Mouse (Mus musculus) intestine, embryonic 15.5 days (tissue): ENCODE results near the gene Gm17268. TPM values are rescaled to one million over a fixed set of nuclear protein-coding genes. Genes with fewer than 3 reads are reported as not detected.

Experiments
- ATAC-seq: fragments of 200-750 bp; cut with Nextera tagmentation; 2 replicates; pipeline ENCODE4 v1.8.0; 2017; ENCODE audit warnings: moderate TSS enrichment, moderate library complexity
- H3K27ac ChIP-seq: fragments of 300-500 bp; sonication (generic); 2 replicates; pipeline ENCODE4 v1.5.1; 2015; ENCODE audit warnings: mild to moderate bottlenecking, inconsistent platforms
- H3K27me3 ChIP-seq: fragments of 300-500 bp; sonication (generic); replicated peaks from 2 replicates; pipeline ENCODE4 v1.6.1; 2015; ENCODE audit warnings: inconsistent platforms
- H3K36me3 ChIP-seq: fragments of 300-500 bp; sonication (generic); 2 replicates; pipeline ENCODE4 v1.6.1; 2015; ENCODE audit warnings: inconsistent platforms
- H3K4me1 ChIP-seq: fragments of 300-500 bp; sonication (generic); replicated peaks from 2 replicates; pipeline ENCODE4 v1.6.1; 2015; ENCODE audit warnings: inconsistent platforms
- H3K4me2 ChIP-seq: fragments of 300-500 bp; sonication (generic); replicated peaks from 2 replicates; pipeline ENCODE4 v1.6.1; 2015; ENCODE audit warnings: mild to moderate bottlenecking, inconsistent platforms
- H3K4me3 ChIP-seq: fragments of 300-500 bp; sonication (generic); replicated peaks from 2 replicates; pipeline ENCODE4 v1.5.1; 2015; ENCODE audit warnings: inconsistent platforms
- H3K9ac ChIP-seq: fragments of 300-500 bp; sonication (generic); 2 replicates; pipeline ENCODE4 v1.6.1; 2015; ENCODE audit warnings: inconsistent platforms
- H3K9me3 ChIP-seq: fragments of 300-500 bp; sonication (generic); 2 replicates; pipeline ENCODE4 v1.6.1; 2016; ENCODE audit warnings: inconsistent platforms
- WGBS: fragments of 180-500 bp; shearing (Covaris S2); methylation state at CpG from one replicate; pipeline ENCODE4 v1.1.7; 2015; 5-methylcytosine and 5-hydroxymethylcytosine counted together
- polyA plus RNA-seq: library from polyadenylated mRNA; unstranded; fragments of >200 nt; fragmentation: Nextera tagmentation; extraction: Ambion mirVana; gene quantifications from 2 replicates; pipeline ENCODE4 v1.2.1, GENCODE M21; 2015

The Gm17268 gene
- polyA plus RNA-seq, 1 experiment from 2014 or later: not detected

DNA sequence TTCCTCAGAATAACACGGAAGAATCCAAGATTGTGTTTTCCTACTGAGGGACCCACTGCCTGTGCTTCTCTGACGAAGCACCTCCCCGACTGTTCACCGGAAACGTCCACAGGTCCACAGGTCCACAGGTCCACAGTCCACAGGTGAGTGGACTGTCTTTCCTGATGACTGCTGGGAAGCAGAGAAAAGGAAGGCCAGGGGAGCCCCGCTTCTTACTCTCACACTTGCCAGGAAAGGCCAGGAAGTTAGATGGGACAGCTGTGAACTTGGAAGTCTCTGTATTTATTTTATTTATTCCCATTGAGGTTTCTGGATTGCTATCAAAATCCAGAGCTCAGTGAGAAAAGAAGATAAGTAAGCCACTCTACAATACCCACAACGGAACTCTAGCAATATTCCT lies 15.5 kb upstream of the Gm17268 start:
- no peak for ATAC-seq
- Histone ChIP-seq H3K36me3 (no peaks in the 10 kb centered on the region), H3K4me3 (no peak overlapping the region), H3K4me2 (no peak overlapping the region), H3K9me3 (no peaks in the 10 kb centered on the region), H3K9ac (no peak overlapping the region), H3K27me3 (no peaks in the 10 kb centered on the region), H3K4me1 (no peaks in the 10 kb centered on the region), H3K27ac (no peak overlapping the region)
- WGBS: 79% methylated on average over 7 of the region's 7 CpGs

DNA sequence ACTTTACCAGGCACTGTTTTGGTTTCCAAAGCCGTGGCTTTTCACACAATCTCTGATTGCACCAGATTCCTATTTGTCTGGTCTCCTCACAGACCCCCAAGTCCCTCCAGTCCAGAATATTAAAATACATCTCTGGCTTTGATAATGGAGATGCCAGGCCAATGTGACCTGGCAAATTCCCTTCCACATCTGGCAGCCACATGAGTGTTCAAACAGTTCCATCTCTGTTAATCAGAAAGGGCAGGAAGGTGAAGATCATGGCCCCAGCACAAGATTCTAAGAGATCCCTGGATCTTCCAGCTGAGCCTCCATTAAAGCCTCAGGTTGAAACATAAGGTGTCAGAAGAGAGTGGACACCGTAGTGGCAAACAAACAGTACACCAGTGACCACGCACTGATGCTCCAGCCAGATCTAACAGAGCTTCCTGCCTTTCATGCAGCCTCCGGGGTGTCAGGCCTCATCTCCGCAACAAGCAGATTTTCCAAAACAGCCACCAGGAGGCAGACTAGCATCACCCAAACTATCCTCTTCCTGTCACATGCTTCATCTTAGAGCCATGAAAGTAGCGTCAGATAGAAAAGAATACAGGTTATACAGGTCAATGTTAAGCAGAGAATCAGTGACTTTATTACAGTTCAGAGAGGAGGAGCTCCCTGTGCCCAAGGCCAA lies 9.5 kb upstream of the Gm17268 start:
- Histone ChIP-seq H3K4me1 (no peaks in the 10 kb centered on the region), H3K9me3 (no peaks in the 10 kb centered on the region), H3K4me3 (no peak overlapping the region), H3K27me3 (no peaks in the 10 kb centered on the region), H3K4me2 (no peak overlapping the region), H3K9ac (no peak overlapping the region), H3K36me3 (no peaks in the 10 kb centered on the region), H3K27ac (no peak overlapping the region)
- no peak for ATAC-seq
- WGBS: 40% methylated on average over 6 of the region's 6 CpGs

DNA sequence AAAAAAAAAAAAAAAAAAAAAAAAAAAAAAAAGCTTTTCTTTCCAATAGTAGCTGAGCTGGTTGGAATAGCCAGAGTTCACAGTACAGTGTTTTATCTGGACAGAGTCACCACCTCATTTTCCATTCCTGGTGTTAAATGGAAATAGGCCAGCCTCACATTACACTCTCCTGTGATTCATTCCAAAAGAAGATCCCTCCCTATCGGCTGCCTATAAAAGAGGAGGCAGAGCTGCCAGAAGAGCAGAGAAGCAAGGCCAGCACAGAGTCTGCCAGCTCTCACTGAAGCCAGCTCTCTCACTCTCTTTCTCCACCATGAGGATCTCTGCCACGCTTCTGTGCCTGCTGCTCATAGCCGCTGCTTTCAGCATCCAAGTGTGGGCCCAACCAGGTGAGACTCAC lies 7.1 kb upstream of the Gm17268 start, which contains the start of gene Ccl7:
Gene Ccl7, plus strand, starts transcription at position 242 of the 400 bp plus-strand sequence.
- Histone ChIP-seq H3K27ac (no peak within 1 kb of the TSS), H3K9me3 (no peaks in the 10 kb centered on the region), H3K4me2 (no peak within 1 kb of the TSS), H3K9ac (no peak within 1 kb of the TSS), H3K4me1 (no peaks in the 10 kb centered on the region), H3K27me3 (no peaks in the 10 kb centered on the region), H3K4me3 (no peak within 1 kb of the TSS), H3K36me3 (no peaks in the 10 kb centered on the region)
- 72% methylated on average over 3 of the region's 3 CpGs for WGBS
- no peak for ATAC-seq

DNA sequence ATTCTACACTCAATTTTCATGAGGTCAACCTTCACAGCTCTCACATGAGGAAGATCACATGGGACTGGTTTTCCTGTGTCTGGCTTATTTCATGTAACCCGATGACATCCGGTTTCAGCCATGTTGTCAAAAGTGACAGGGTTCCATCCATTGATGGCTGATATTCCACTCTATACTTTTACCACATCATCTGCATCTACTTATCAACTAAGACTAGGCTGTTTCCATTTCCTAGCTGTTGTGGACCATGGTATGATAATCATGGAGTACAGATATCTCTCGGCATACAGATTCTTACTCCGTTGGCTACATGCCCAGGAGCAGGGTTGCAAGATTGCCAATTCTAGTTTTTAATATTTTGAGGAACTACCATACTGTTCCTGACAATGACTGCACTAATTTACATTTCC lies 3.3 kb upstream of the Gm17268 start:
- no peak overlapping the region for H3K4me2 ChIP-seq
- no peaks in the 10 kb centered on the region for H3K9me3 ChIP-seq
- no peaks in the 10 kb centered on the region for H3K27me3 ChIP-seq
- WGBS: 83% methylated on average over 4 of the region's 4 CpGs
- ATAC-seq: no peak
- H3K4me3 ChIP-seq: no peak overlapping the region
- no peaks in the 10 kb centered on the region for H3K36me3 ChIP-seq
- H3K4me1 ChIP-seq: 0 out of 2 replicates have a peak, but pooled peaks cover 2% of the 10 kb centered on the region
- no peak overlapping the region for H3K9ac ChIP-seq
- no peak overlapping the region for H3K27ac ChIP-seq

DNA sequence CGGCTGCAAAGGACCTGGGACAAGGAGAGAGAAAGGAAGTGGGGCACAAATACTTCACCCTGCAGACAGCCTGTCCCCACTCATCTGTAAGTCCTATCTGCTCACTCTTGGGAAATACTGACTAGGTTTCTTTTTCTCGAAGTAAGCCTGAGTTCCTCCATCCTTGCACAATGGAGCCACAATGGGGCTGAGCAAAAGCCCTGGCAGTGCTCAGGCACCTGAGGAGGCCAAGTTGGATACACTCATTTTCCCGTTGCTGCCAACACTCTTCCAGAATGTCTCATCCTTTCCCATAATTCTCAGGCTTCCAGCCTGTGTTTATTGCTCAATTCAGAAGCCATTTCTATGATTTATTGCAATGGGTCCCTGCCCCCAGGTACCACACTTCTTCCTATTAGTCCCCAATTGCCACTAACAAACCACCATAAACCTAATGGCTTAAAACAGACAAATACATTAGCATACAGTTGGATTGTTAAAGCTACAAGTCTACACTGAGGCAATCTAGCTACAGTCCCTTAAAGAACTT lies 834 bp upstream of the Gm17268 start:
- H3K27ac ChIP-seq: no peak overlapping the region
- no peaks in the 10 kb centered on the region for H3K9me3 ChIP-seq
- no peak overlapping the region for H3K4me2 ChIP-seq
- H3K4me3 ChIP-seq: no peak overlapping the region
- WGBS: 34% methylated on average over 3 of the region's 3 CpGs
- H3K36me3 ChIP-seq: no peaks in the 10 kb centered on the region
- H3K9ac ChIP-seq: no peak overlapping the region
- 0 out of 2 replicates have a peak, but pooled peaks cover 8% of the 10 kb centered on the region for H3K4me1 ChIP-seq
- ATAC-seq: no peak
- H3K27me3 ChIP-seq: no peaks in the 10 kb centered on the region

DNA sequence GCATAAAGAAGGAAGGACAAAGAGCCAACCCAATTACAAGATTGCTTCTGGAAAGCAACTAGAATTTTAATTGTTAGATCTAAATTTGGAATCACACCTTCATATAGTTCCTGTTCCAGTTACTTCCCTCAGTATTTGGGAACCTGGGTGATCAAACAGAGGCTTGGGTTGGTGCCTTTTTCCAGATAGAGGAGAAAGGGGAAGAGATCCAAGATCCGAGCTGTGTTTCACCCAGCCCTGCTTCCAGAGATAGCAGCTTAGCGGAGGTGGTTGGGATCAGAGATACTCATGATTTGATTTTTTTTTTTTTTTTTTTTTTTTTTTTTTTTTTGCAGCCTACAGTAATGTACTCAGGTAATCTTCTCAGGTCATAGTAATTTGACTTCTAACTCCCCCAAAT lies 2.5 kb downstream of the Gm17268 start:
- ATAC-seq: no peak
- Histone ChIP-seq H3K9me3 (no peaks in the 10 kb centered on the region), H3K4me1 (0 out of 2 replicates have a peak, but pooled peaks cover 13% of the 10 kb centered on the region), H3K4me3 (no peak overlapping the region), H3K27me3 (no peaks in the 10 kb centered on the region), H3K27ac (no peak overlapping the region), H3K4me2 (no peak overlapping the region), H3K36me3 (no peaks in the 10 kb centered on the region), H3K9ac (no peak overlapping the region)
- WGBS: 90% methylated on average over 2 of the region's 2 CpGs

DNA sequence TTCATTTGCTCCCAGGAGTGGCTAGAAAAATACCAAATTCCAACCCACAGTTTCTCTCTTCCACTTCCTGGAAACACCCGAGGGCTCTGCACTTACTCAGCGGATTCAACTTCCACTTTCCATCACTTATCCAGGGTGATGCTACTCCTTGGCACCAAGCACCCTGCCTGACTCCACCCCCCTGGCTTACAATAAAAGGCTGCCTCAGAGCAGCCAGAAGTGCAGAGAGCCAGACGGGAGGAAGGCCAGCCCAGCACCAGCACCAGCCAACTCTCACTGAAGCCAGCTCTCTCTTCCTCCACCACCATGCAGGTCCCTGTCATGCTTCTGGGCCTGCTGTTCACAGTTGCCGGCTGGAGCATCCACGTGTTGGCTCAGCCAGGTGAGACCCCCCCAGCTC lies 3.0 kb downstream of the Gm17268 start, which contains the start of gene Ccl2:
Gene Ccl2, plus strand, starts transcription at position 216 of the 400 bp plus-strand sequence.
- H3K36me3 ChIP-seq: no peaks in the 10 kb centered on the region
- H3K9me3 ChIP-seq: no peaks in the 10 kb centered on the region
- peak; percentile 59 for ATAC-seq
- no peak within 1 kb of the TSS for H3K4me3 ChIP-seq
- H3K9ac ChIP-seq: no peak within 1 kb of the TSS
- no peak within 1 kb of the TSS for H3K27ac ChIP-seq
- H3K4me1 ChIP-seq: 0 out of 2 replicates have a peak, but pooled peaks cover 13% of the 10 kb centered on the region
- 32% methylated on average over 5 of the region's 5 CpGs for WGBS
- no peaks in the 10 kb centered on the region for H3K27me3 ChIP-seq
- H3K4me2 ChIP-seq: no peak within 1 kb of the TSS

DNA sequence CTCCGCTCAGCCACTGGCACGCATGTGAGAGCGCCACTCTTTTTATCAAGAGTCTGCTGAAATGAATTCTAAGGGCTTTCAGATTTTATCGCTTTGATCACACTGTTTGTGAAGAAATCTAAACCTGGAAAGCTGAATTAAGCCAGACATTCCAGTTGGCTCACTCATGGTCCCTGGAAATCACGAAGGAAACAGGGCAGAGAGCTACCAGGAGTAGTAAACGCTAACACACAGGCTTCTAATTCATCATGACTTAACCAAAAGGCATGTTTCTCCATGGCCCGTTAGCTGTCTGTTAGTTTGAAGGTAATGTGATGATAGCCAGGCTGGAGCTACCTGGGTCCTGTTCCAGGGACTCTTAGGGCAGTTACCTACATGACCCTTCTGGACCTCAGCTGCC lies 3.9 kb downstream of the Gm17268 start:
- WGBS: 78% methylated on average over 7 of the region's 7 CpGs
- Histone ChIP-seq H3K9ac (no peak overlapping the region), H3K27ac (0 out of 2 replicates have a peak overlapping the region, but pooled peaks have one; percentile 66), H3K4me2 (no peak overlapping the region), H3K4me1 (0 out of 2 replicates have a peak, but pooled peaks cover 13% of the 10 kb centered on the region), H3K4me3 (no peak overlapping the region), H3K36me3 (no peaks in the 10 kb centered on the region), H3K27me3 (no peaks in the 10 kb centered on the region), H3K9me3 (no peaks in the 10 kb centered on the region)
- ATAC-seq: no peak

DNA sequence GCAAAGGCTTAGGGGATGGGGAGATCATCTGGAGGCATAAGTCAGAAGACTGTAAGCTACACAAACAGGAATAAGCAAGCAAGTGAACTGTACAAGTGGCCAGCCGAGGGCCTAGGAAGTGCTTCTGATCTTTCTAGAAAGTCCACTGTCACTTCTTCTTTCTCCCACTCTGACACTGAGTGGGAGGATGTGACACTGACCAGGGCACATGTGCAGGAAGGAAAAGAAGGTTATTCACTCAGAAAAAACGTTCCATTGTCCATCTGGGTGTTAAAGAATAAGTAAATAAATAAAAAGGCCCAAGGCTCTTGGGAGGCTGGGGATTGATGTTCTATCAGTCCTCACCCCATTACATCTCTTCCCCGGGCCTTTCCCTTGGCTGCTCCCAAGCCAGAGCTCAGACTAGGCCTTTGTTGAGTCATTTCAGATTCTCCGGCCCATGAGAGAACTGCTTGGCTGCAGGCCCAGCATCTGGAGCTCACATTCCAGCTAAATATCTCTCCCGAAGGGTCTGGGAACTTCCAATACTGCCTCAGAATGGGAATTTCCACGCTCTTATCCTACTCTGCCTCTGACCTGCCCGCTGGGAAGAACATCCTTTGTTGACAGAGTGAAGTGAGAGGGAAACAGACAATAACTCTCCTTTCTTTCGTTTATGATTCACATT lies 5.6 kb downstream of the Gm17268 start:
- H3K4me3 ChIP-seq: no peak overlapping the region
- no peaks in the 10 kb centered on the region for H3K36me3 ChIP-seq
- WGBS: 28% methylated on average over 8 of the region's 8 CpGs
- no peaks in the 10 kb centered on the region for H3K9me3 ChIP-seq
- ATAC-seq: peak; percentile 84
- no peak overlapping the region for H3K9ac ChIP-seq
- H3K27me3 ChIP-seq: no peaks in the 10 kb centered on the region
- peak overlapping the region; percentile 66 for H3K27ac ChIP-seq
- H3K4me2 ChIP-seq: no peak overlapping the region
- H3K4me1 ChIP-seq: 0 out of 2 replicates have a peak, but pooled peaks cover 11% of the 10 kb centered on the region

DNA sequence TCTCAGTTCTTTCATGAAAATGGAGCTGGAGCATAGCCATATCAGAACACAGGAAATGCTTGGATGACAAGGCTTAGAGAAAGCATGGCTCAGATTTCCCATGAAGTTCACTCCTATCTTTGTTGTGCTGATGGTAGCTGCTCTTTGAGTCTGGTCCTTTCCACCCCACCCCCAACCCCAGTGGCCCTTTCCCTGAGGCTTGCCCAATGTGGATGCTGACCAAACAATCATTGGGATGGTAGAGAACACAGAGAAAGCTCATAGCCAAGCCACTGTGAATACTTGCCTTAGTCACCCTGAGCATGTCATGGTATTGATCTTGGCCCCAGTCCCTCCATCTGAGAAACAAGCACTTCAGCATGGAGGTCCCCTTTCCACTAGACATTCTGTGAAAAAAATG lies 6.2 kb downstream of the Gm17268 start:
- Histone ChIP-seq H3K4me2 (no peak overlapping the region), H3K9me3 (no peaks in the 10 kb centered on the region), H3K4me3 (no peak overlapping the region), H3K9ac (no peak overlapping the region), H3K4me1 (0 out of 2 replicates have a peak, but pooled peaks cover 11% of the 10 kb centered on the region), H3K36me3 (no peaks in the 10 kb centered on the region), H3K27ac (peak overlapping the region; percentile 66), H3K27me3 (no peaks in the 10 kb centered on the region)
- no peak for ATAC-seq

DNA sequence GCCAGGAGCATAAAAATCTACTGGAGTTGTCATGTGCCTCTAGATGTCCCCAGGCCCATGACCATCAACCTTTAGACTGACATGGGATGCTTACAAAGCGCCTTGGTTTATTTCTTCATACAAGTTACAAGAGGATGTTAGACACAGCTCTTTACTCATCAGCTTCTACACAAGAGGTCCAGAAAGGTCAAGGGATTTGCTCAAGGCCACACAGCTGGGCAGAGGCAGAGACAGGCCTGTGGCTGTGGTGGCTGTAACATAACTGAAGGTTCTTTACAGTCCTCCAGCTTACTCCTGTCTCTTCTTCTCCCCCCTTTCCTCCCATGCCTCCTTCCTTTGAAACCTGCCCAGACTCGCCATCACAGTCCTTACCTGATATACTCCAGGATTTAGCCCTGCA lies 8.2 kb downstream of the Gm17268 start:
- 73% methylated on average over 2 of the region's 2 CpGs for WGBS

DNA sequence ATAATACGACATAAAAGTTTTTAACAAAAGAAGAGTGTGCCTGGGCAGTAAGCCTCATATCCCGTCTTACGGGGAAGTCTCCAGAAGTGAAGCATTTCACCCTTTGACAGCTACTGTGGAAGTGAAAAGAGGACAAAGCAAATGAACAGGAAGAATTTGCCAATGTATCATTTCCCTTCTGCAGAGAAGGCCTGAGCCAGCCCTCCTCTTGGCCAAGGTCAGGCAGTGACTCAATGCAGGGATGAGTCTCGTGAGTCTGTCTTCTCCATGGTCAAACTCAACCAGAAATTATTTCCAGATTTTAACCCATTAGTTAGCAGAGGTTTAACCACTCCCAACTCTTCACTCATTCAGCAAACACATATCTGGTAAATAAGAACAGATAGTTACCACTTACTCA lies 14.6 kb downstream of the Gm17268 start:
- Histone ChIP-seq H3K27ac (no peak overlapping the region), H3K9me3 (no peaks in the 10 kb centered on the region), H3K36me3 (no peaks in the 10 kb centered on the region), H3K4me2 (no peak overlapping the region), H3K27me3 (no peaks in the 10 kb centered on the region), H3K9ac (no peak overlapping the region), H3K4me1 (0 out of 2 replicates have a peak, but pooled peaks cover 4% of the 10 kb centered on the region), H3K4me3 (no peak overlapping the region)
- 66% methylated on average over 4 of the region's 4 CpGs for WGBS
- ATAC-seq: no peak

More for the DNA sequence above, 8.2 kb downstream of the Gm17268 start:
- 0 out of 2 replicates have a peak, but pooled peaks cover 8% of the 10 kb centered on the region for H3K4me1 ChIP-seq
- no peaks in the 10 kb centered on the region for H3K9me3 ChIP-seq
- no peak overlapping the region for H3K4me2 ChIP-seq
- no peaks in the 10 kb centered on the region for H3K27me3 ChIP-seq
- ATAC-seq: no peak
- no peaks in the 10 kb centered on the region for H3K36me3 ChIP-seq
- H3K4me3 ChIP-seq: no peak overlapping the region
- no peak overlapping the region for H3K9ac ChIP-seq
- no peak overlapping the region for H3K27ac ChIP-seq
